Mouse (Mus musculus): Measurements from ENCODE around the gene Hmgn3.

DNA sequence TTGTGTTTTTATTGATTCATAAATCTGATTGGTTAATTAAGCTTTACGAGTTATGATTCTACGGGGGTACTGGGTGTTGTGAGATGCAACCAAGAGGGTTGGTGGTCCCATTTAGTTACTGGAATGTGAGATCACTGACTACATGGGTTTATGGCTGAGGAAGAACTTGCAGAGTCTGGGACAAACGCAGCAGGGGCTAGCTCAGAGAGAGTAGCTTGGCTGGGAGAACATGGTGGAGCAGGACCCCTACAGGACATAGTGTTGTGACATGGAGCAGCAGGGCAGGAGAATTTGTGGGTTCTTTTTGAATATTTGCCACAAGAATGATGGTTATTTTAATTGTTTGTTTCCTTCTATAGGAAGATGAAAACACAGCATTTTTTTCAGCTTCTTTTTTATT, 45.7 kb downstream of the Hmgn3 start:
- TF ChIP-seq POLR2A (IDR thresholded peaks at IDR 0.05; ENCODE audit: borderline replicate concordance, control insufficient read depth, low read depth, low read length) (no peak), CTCF (IDR thresholded peaks at IDR 0.05; ENCODE audit: control insufficient read depth, insufficient read depth, low read length) (no peak)
